Mouse (Mus musculus) liver (tissue): ENCODE measurements at regions not wholly inside any gene's neighbourhood (a gene's known extent, or its start where the extent isn't known, plus 50 kb on each side); places are given as distances from the start of the nearest gene placed in this dataset.

Experiments
- DNase-seq: peaks from one replicate; pipeline ENCODE4 v3.0.0-alpha.2; 2020; ENCODE audit warnings: mixed read lengths

GRCm38 (mm10) chr14:67548750-67549149, 1539.7 kb upstream of the Gulo start:
- no peak for DNase-seq

- DNase-seq = no peak
Observed at GRCm38 (mm10) chr14:67545036-67545435, 1536.0 kb upstream of the Gulo start.

GRCm38 (mm10) chr14:67541271-67541711, 1532.3 kb upstream of the Gulo start:
- no peak for DNase-seq

- no peak for DNase-seq
Observed at GRCm38 (mm10) chr14:67538696-67539095, 1529.7 kb upstream of the Gulo start.

GRCm38 (mm10) chr14:67536787-67537659, 1528.0 kb upstream of the Gulo start:
- no peak for DNase-seq

- DNase-seq = no peak
Observed at GRCm38 (mm10) chr14:67506729-67507395, 1497.9 kb upstream of the Gulo start.

- no peak for DNase-seq
Observed at GRCm38 (mm10) chr14:67492086-67492485, 1483.1 kb upstream of the Gulo start.

- no peak for DNase-seq
Observed at GRCm38 (mm10) chr14:67486676-67487075, 1477.7 kb upstream of the Gulo start.

GRCm38 (mm10) chr14:67485449-67485800, 1476.4 kb upstream of the Gulo start:
- DNase-seq = no peak

GRCm38 (mm10) chr14:67484533-67485448, 1475.8 kb upstream of the Gulo start:
- DNase-seq = no peak
